Mouse (Mus musculus) megakaryocyte, embryonic 14.5 days (primary cell): Measurements from ENCODE around the gene Sfta2.

Experiments
- FLI1 ChIP-seq: IDR thresholded peaks from 2 replicates; pipeline ENCODE4 v1.6.1; 2012; ENCODE audit warnings: low read length, inconsistent platforms, mixed read lengths
- GATA1 ChIP-seq: IDR thresholded peaks from 3 replicates; pipeline ENCODE4 v1.6.1; 2012; ENCODE audit warnings: mixed read lengths, low read length, inconsistent platforms, borderline replicate concordance

DNA sequence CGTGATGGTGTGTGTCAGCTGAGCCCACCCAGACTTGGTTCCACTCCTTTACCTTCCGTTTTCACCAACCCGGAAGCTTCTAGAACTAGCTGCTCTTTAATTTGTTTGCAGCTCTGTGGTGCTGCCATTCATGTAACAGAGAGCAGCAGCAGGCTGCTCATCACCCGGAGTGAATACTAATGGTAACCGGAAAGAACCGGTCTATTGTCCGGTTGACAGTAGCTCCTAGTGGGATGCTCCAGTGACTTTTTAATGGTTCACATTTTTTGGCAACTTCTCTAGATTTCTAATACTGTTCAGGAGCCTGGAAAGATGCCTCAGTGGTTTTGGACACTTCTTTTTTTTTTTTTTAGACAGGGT, 10.2 kb upstream of the Sfta2 start:
- TF ChIP-seq GATA1: no peak
- no peak for TF ChIP-seq FLI1
